Mouse (Mus musculus): ENCODE data around the gene Fyn.

Fyn gene

GRCm38 (mm10) chr10:39580477-39580876 lies 211.8 kb downstream of the Fyn start:
- DNase-seq, result no peak

GRCm38 (mm10) chr10:39582385-39582784 lies 213.7 kb downstream of the Fyn start:
- no peak for DNase-seq

- DNase-seq, result peak; percentile 34
Measured at GRCm38 (mm10) chr10:39583718-39584117, 215.1 kb downstream of the Fyn start.

GRCm38 (mm10) chr10:39587290-39587925 lies 218.8 kb downstream of the Fyn start:
- no peak for DNase-seq

GRCm38 (mm10) chr10:39587973-39588746 lies 219.5 kb downstream of the Fyn start:
- no peak for DNase-seq

- no peak for DNase-seq
Measured at GRCm38 (mm10) chr10:39589765-39590546, 221.3 kb downstream of the Fyn start.

GRCm38 (mm10) chr10:39590629-39591028 lies 222.0 kb downstream of the Fyn start:
- DNase-seq, result no peak

GRCm38 (mm10) chr10:39592501-39592900 lies 223.8 kb downstream of the Fyn start:
- DNase-seq, result no peak

GRCm38 (mm10) chr10:39594716-39595115 lies 226.1 kb downstream of the Fyn start:
- DNase-seq, result no peak

GRCm38 (mm10) chr10:39595862-39596261 lies 227.2 kb downstream of the Fyn start:
- DNase-seq, result no peak

GRCm38 (mm10) chr10:39597116-39597791 lies 228.6 kb downstream of the Fyn start:
- DNase-seq, result no peak

- DNase-seq, result no peak
Measured at GRCm38 (mm10) chr10:39597792-39598183, 229.1 kb downstream of the Fyn start.

- no peak for DNase-seq
Measured at GRCm38 (mm10) chr10:39599601-39600000, 230.9 kb downstream of the Fyn start.

- no peak for DNase-seq
Measured at GRCm38 (mm10) chr10:39600115-39600514, 231.5 kb downstream of the Fyn start.

- DNase-seq, result no peak
Measured at GRCm38 (mm10) chr10:39601068-39601467, 232.4 kb downstream of the Fyn start.

- no peak for DNase-seq
Measured at GRCm38 (mm10) chr10:39606434-39606833, 237.8 kb downstream of the Fyn start.

GRCm38 (mm10) chr10:39611234-39611633 lies 242.6 kb downstream of the Fyn start:
- DNase-seq, result no peak

- no peak for DNase-seq
Measured at GRCm38 (mm10) chr10:39612131-39612530, 243.5 kb downstream of the Fyn start.

GRCm38 (mm10) chr10:39612633-39612988 lies 244.0 kb downstream of the Fyn start, which contains the start of gene Traf3ip2:
Traf3ip2 (plus strand) TSS chr10:39612934.
- DNase-seq, result no peak

GRCm38 (mm10) chr10:39612989-39613831 lies 244.6 kb downstream of the Fyn start:
- DNase-seq, result no peak

GRCm38 (mm10) chr10:39613973-39614372 lies 245.3 kb downstream of the Fyn start:
- no peak for DNase-seq

- DNase-seq, result no peak
Measured at GRCm38 (mm10) chr10:39614676-39615075, 246.0 kb downstream of the Fyn start.
